Mouse (Mus musculus) bone marrow macrophage, adult 2 months (primary cell): ENCODE data around the gene Lama1.

Experiments used
- CTCF ChIP-seq: IDR thresholded peaks from 2 replicates; pipeline ENCODE4 v1.5.1; 2012; ENCODE audit warnings: low read depth, mild to moderate bottlenecking, low read length, moderate library complexity
- POLR2A ChIP-seq: IDR thresholded peaks from 2 replicates; pipeline ENCODE4 v1.6.1; 2012; ENCODE audit warnings: mild to moderate bottlenecking, low read depth, low read length, borderline replicate concordance

DNA sequence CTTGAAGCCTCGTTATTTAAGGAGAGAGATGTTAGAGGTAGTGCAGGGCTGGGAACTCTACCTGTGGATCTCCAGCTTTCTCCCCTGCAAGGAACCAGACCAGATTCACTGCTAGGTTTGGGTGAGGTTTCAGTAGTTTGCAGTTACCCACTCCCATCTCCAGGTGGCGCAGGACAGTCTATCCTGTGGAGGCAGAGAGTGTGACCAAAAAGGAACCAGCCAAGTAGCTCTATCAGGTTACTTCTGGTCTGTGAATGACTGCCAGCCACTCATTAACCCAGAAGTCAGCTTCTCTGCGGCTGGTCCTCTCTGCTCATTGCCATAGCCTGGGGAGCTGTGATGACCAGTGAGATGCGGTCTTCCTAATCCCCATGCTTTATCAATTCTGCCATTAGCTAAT is 82.8 kb downstream of the Lama1 start:
- TF ChIP-seq POLR2A: no peak
- TF ChIP-seq CTCF: no peak
